Mouse (Mus musculus) brain, embryonic 14.5 days (tissue): Measurements from ENCODE around the gene Sorcs3. TPM values are rescaled to one million over a fixed set of nuclear protein-coding genes. Genes with fewer than 3 reads are reported as not detected.

Source experiments
- DNase-seq: peaks from one replicate; pipeline ENCODE4 v3.0.0-alpha.2; 2011; ENCODE audit warnings: low read depth
- CTCF ChIP-seq: fragments of 200-500 bp; IDR thresholded peaks from 2 replicates; pipeline ENCODE4 v1.5.1; 2012; ENCODE audit warnings: inconsistent platforms, mild to moderate bottlenecking, moderate library complexity, borderline replicate concordance; ENCODE audit not compliant: insufficient read depth, insufficient read length; ENCODE audit errors: extremely low read depth
- POLR2A ChIP-seq: fragments of 200-500 bp; IDR thresholded peaks from 2 replicates; pipeline ENCODE4 v1.6.1; 2012; ENCODE audit warnings: mild to moderate bottlenecking, inconsistent platforms, borderline replicate concordance; ENCODE audit not compliant: poor library complexity, insufficient read depth, insufficient read length, severe bottlenecking; ENCODE audit errors: extremely low read depth
- polyA plus RNA-seq: library from polyadenylated mRNA; depleted of rRNA; stranded (reverse); fragments of >200 nt; gene quantifications from 2 replicates; pipeline ENCODE4 v1.2.3, GENCODE M21; 2012

Gene Sorcs3
- polyA plus RNA-seq, 1 experiment: 14.6 TPM

- TF ChIP-seq POLR2A (no peak), CTCF (no peak)
Measured at GRCm38 (mm10) chr19:48298384-48298783, 92.6 kb downstream of the Sorcs3 start.

GRCm38 (mm10) chr19:48300440-48301231 is 94.8 kb downstream of the Sorcs3 start:
- DNase-seq: peak; percentile 81
- TF ChIP-seq POLR2A (no peak), CTCF (no peak)

More at GRCm38 (mm10) chr19:48298384-48298783, 92.6 kb downstream of the Sorcs3 start:
- no peak for DNase-seq

- TF ChIP-seq CTCF: no peak
- no peak for TF ChIP-seq POLR2A
- DNase-seq: peak; percentile 55
Measured at GRCm38 (mm10) chr19:48301300-48301699, 95.5 kb downstream of the Sorcs3 start.

GRCm38 (mm10) chr19:48308341-48308740 is 102.5 kb downstream of the Sorcs3 start:
- TF ChIP-seq POLR2A (no peak), CTCF (no peak)
- no peak for DNase-seq

GRCm38 (mm10) chr19:48309531-48310337 is 103.9 kb downstream of the Sorcs3 start:
- DNase-seq: peak; percentile 75
- TF ChIP-seq POLR2A: no peak
- TF ChIP-seq CTCF: no peak

GRCm38 (mm10) chr19:48310338-48310710 is 104.5 kb downstream of the Sorcs3 start:
- TF ChIP-seq POLR2A: no peak
- TF ChIP-seq CTCF: no peak
- DNase-seq: peak; percentile 53

GRCm38 (mm10) chr19:48313776-48314175 is 108.0 kb downstream of the Sorcs3 start:
- no peak for TF ChIP-seq POLR2A
- TF ChIP-seq CTCF: no peak
- DNase-seq: no peak

- TF ChIP-seq POLR2A (no peak), CTCF (no peak)
- peak; percentile 52 for DNase-seq
Measured at GRCm38 (mm10) chr19:48327115-48327514, 121.3 kb downstream of the Sorcs3 start.

GRCm38 (mm10) chr19:48328171-48328570 is 122.3 kb downstream of the Sorcs3 start:
- no peak for TF ChIP-seq POLR2A
- no peak for TF ChIP-seq CTCF
- DNase-seq: peak; percentile 47

GRCm38 (mm10) chr19:48331640-48332039 is 125.8 kb downstream of the Sorcs3 start:
- TF ChIP-seq POLR2A (no peak), CTCF (peak; percentile 52; the same call in 1 of the 2 replicates)
- no peak for DNase-seq

GRCm38 (mm10) chr19:48333085-48333484 is 127.3 kb downstream of the Sorcs3 start:
- TF ChIP-seq POLR2A (no peak), CTCF (no peak)
- DNase-seq: no peak
